Mouse (Mus musculus) heart, postnatal 0 days (tissue): ENCODE measurements at regions not wholly inside any gene's neighbourhood (a gene's known extent, or its start where the extent isn't known, plus 50 kb on each side); places are given as distances from the start of the nearest gene placed in this dataset.
A peak's percentile ranks its signal among the peaks of the same experiment; 100 is the strongest.

Source experiments
- ATAC-seq: fragments of 200-750 bp; cut with Nextera tagmentation; 2 replicates; pipeline ENCODE4 v1.8.0; 2017; ENCODE audit warnings: low read depth, moderate number of reproducible peaks, moderate library complexity; ENCODE audit not compliant: insufficient read depth
- DNase-seq: peaks from one replicate; pipeline ENCODE4 v3.0.0-alpha.2; 2016; ENCODE audit warnings: low spot score
- H3K27ac ChIP-seq: fragments of 300-500 bp; sonication (generic); 2 replicates; pipeline ENCODE4 v1.5.1; 2014; ENCODE audit warnings: low read depth, mild to moderate bottlenecking
- H3K27me3 ChIP-seq: fragments of 300-500 bp; sonication (generic); 2 replicates; pipeline ENCODE4 v1.6.1; 2014; ENCODE audit warnings: low read length, mixed read lengths; ENCODE audit not compliant: control insufficient read depth, insufficient read depth
- H3K36me3 ChIP-seq: fragments of 300-500 bp; sonication (generic); replicated peaks from 2 replicates; pipeline ENCODE4 v1.6.1; 2014; ENCODE audit warnings: low read length, mixed read lengths; ENCODE audit not compliant: control insufficient read depth, insufficient read depth
- H3K4me1 ChIP-seq: fragments of 300-500 bp; sonication (generic); 2 replicates; pipeline ENCODE4 v1.6.1; 2014; ENCODE audit warnings: antibody characterized with exemption; ENCODE audit not compliant: control insufficient read depth, insufficient read depth
- H3K4me2 ChIP-seq: fragments of 300-500 bp; sonication (generic); 2 replicates; pipeline ENCODE4 v1.6.1; 2014; ENCODE audit warnings: low read depth, mild to moderate bottlenecking, low read length, moderate library complexity
- H3K4me3 ChIP-seq: fragments of 300-500 bp; sonication (generic); 2 replicates; pipeline ENCODE4 v1.5.1; 2014; ENCODE audit warnings: low read depth, low read length
- H3K9ac ChIP-seq: fragments of 300-500 bp; sonication (generic); replicated peaks from 2 replicates; pipeline ENCODE4 v1.6.1; 2014; ENCODE audit warnings: low read depth, low read length, mixed read lengths
- H3K9me3 ChIP-seq: fragments of 300-500 bp; sonication (generic); replicated peaks from 2 replicates; pipeline ENCODE4 v1.6.1; 2016; ENCODE audit warnings: low read length; ENCODE audit not compliant: control insufficient read depth
- CTCF ChIP-seq: IDR thresholded peaks from 2 replicates; pipeline ENCODE4 v1.5.1; 2016; ENCODE audit warnings: antibody characterized with exemption, control low read depth, low read depth
- EP300 ChIP-seq: IDR thresholded peaks from 2 replicates; pipeline ENCODE4 v1.6.1; 2016; ENCODE audit warnings: antibody characterized with exemption, low read depth
- WGBS: fragments of 180-500 bp; shearing (Covaris S2); extraction: QIAGEN DNeasy Blood & Tissue Kit; methylation state at CpG from one replicate; pipeline ENCODE4 v1.1.7; 2014; 5-methylcytosine and 5-hydroxymethylcytosine counted together

- no peaks in the 10 kb centered on the region for H3K9me3 ChIP-seq
- TF ChIP-seq EP300 (no peak), CTCF (no peak)
- no peak overlapping the region for H3K9ac ChIP-seq
- no peaks in the 10 kb centered on the region for H3K36me3 ChIP-seq
- no peak for DNase-seq
- ATAC-seq = no peak
- H3K4me2 ChIP-seq = no peak overlapping the region
- H3K27me3 ChIP-seq = no peaks in the 10 kb centered on the region
- H3K4me3 ChIP-seq = no peak overlapping the region
- H3K4me1 ChIP-seq = no peaks in the 10 kb centered on the region
- 78% methylated on average over 6 of the region's 6 CpGs for WGBS
- no peak overlapping the region for H3K27ac ChIP-seq
Observed at GRCm38 (mm10) chr10:65716914-65717610, 1378.9 kb upstream of the Jmjd1c start.

GRCm38 (mm10) chr10:65722496-65722895, 1373.4 kb upstream of the Jmjd1c start:
- H3K4me2 ChIP-seq = no peak overlapping the region
- no peak overlapping the region for H3K9ac ChIP-seq
- no peak overlapping the region for H3K27ac ChIP-seq
- H3K4me1 ChIP-seq = no peaks in the 10 kb centered on the region
- DNase-seq (no peak), ATAC-seq (no peak)
- H3K9me3 ChIP-seq = no peaks in the 10 kb centered on the region
- WGBS = 43% methylated on average over 2 of the region's 2 CpGs
- no peak overlapping the region for H3K4me3 ChIP-seq
- H3K27me3 ChIP-seq = no peaks in the 10 kb centered on the region
- H3K36me3 ChIP-seq = no peaks in the 10 kb centered on the region
- TF ChIP-seq CTCF = no peak
- no peak for TF ChIP-seq EP300

GRCm38 (mm10) chr10:65769451-65769850, 1326.5 kb upstream of the Jmjd1c start:
- no peak for DNase-seq

GRCm38 (mm10) chr10:65771936-65772335, 1324.0 kb upstream of the Jmjd1c start:
- Histone ChIP-seq H3K27me3 (no peaks in the 10 kb centered on the region), H3K4me3 (no peak overlapping the region), H3K27ac (no peak overlapping the region), H3K4me2 (no peak overlapping the region), H3K4me1 (no peaks in the 10 kb centered on the region), H3K36me3 (no peaks in the 10 kb centered on the region), H3K9ac (no peak overlapping the region), H3K9me3 (no peaks in the 10 kb centered on the region)
- TF ChIP-seq CTCF (no peak), EP300 (no peak)
- no peak for ATAC-seq
- no peak for DNase-seq
- WGBS = 79% methylated on average over 5 of the region's 5 CpGs

More at GRCm38 (mm10) chr10:65769451-65769850, 1326.5 kb upstream of the Jmjd1c start:
- TF ChIP-seq CTCF (peak; percentile 13; the same call in 1 of the 2 replicates), EP300 (no peak)
- H3K27ac ChIP-seq = no peak overlapping the region
- H3K36me3 ChIP-seq = no peaks in the 10 kb centered on the region
- no peak overlapping the region for H3K4me3 ChIP-seq
- no peak overlapping the region for H3K4me2 ChIP-seq
- H3K4me1 ChIP-seq = no peaks in the 10 kb centered on the region
- H3K9me3 ChIP-seq = no peaks in the 10 kb centered on the region
- no peaks in the 10 kb centered on the region for H3K27me3 ChIP-seq
- ATAC-seq = no peak
- H3K9ac ChIP-seq = no peak overlapping the region
- 39% methylated on average over 4 of the region's 4 CpGs for WGBS

- no peaks in the 10 kb centered on the region for H3K27me3 ChIP-seq
- H3K36me3 ChIP-seq = no peaks in the 10 kb centered on the region
- no peak overlapping the region for H3K4me3 ChIP-seq
- H3K4me1 ChIP-seq = no peaks in the 10 kb centered on the region
- no peak overlapping the region for H3K4me2 ChIP-seq
- 83% methylated on average over 8 of the region's 8 CpGs for WGBS
- H3K27ac ChIP-seq = no peak overlapping the region
- no peaks in the 10 kb centered on the region for H3K9me3 ChIP-seq
- DNase-seq = no peak
- ATAC-seq = no peak
- H3K9ac ChIP-seq = no peak overlapping the region
- TF ChIP-seq EP300 = no peak
Observed at GRCm38 (mm10) chr10:65784994-65785393, 1310.9 kb upstream of the Jmjd1c start.
